Mouse (Mus musculus): ENCODE results near the gene Vmn1r53.
A peak's percentile ranks its signal among the peaks of the same experiment; 100 is the strongest.
"Not testable (repeated sequence)": the region's sequence is repeated elsewhere in the genome, so short reads cannot be mapped to it uniquely, and the experiment has no call there.

Vmn1r53 gene

DNA sequence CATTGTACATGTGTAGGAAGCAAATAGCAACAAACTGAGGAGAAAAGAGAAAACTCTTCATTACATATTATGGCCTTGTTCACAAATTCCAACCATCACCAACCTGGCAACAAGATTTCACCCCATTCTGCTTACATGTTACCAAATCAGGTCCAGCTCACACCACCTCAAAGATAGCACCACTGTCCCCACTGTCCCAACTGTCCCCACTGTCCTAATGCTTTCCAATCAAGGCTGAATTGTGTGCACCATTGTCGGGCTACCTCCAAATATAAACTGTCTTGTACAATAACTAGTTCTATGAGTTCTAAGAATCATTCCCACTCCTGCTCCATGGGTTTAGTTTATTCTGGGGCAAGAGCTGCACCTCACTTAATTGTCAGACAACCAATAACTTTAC lies at the start of gene Vmn1r53:
TSS of gene Vmn1r53 (minus strand) at position 101 of the 400 bp plus-strand sequence.
- DNase-seq = no peak

DNA sequence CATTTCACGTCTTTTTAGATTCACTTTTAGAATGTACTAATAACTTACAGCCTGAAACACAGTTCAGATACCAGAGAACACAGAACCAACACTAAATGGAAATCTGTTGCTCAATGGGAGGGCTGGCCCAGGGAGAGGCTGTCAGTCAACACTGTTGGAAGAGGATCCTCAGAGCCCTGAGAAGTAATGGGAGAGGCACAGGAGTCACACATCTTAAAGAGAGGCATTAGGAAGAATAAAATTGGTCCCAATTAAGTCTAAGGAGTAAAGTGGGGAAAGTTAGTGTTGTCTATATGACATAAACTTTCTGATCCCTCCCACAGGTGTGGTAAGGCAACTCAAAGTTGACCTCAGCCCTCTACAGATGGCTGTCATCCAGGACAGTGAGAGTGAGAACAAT lies 21.8 kb upstream of the Vmn1r53 start, which contains the start of gene Vmn1r54:
TSS of gene Vmn1r54 (plus strand) at position 301 of the 400 bp plus-strand sequence.
- DNase-seq = no peak

DNA sequence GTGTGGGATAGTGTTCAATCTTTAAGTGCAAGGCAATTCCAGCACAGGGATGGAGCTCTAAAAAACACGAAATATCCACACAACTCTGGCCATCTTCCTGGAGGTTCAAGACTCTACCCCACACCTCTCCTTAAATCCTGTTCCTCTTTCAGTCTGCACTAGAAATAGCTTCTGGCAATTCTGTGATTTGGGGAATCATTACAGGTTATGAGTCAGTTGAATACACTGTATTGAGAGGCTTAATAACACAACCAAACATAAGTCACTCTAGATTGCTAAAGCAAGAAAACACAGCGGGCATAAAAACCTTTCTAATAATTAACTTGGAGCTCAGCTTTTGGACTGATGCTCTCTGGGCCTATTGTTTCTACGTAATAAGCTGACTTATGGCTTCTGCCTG lies 19.8 kb upstream of the Vmn1r53 start:
- DNase-seq = no peak

DNA sequence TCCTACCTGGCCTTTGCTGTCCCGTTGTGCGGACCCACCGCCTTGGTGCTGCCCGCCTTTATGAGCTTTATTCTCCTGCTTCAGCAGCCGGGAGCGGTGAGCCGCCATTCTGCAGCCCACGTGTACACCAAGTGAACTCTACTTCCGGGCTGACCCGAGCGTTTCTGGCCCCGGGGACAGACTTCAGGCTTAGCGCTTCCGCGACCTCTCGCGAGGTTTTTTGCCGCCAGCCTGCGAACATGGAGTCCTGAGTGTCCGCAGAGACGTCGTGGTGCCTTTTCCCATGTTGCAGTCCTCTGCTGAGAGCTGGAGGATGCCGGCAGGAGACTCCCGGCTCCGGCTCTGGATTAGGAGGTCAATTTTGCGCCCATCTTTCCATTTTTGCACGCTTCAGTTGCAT lies 8.4 kb upstream of the Vmn1r53 start:
- DNase-seq = peak; percentile 2

DNA sequence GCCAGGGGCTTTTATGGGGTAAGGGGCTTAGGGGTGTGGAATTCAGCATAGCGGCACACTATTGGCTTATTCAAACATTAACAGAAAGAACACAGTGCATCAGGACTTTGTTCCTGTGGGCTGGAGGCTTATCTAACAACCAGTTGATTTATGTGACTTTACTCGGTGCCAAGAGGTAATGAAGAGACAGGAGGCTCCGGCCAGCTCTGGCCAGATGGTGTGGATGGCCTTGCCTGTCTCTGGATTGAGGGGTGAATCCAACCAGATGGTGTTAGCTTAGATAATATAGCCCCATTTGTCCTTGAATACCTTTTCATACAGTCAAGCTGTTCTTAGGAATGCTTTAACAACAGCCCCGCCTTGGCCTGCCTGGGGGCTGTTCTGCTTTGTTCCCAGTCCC lies 7.9 kb upstream of the Vmn1r53 start:
- not testable (repeated sequence) for DNase-seq

DNA sequence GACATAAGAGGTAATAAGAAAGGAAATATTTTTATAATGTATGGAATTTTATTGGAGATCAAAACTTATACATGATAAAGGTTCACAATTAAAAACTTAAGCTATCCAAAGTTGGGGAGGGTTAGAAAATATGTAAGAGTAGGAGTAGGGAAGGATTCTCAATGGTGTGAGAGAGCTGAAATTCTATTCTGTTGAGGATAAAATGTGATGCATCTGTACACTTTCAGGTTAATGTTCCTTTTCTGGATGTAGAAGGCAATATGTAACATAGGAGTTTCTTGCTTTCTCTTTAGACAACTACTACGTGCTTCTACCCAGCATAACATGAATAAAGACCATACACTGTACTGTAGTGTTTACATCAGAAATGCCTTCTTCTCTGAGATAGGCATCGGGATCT lies 21.7 kb downstream of the Vmn1r53 start, which contains the start of gene V1ra8:
TSS of gene V1ra8 (plus strand) at position 301 of the 400 bp plus-strand sequence.
- not testable (repeated sequence) for DNase-seq

DNA sequence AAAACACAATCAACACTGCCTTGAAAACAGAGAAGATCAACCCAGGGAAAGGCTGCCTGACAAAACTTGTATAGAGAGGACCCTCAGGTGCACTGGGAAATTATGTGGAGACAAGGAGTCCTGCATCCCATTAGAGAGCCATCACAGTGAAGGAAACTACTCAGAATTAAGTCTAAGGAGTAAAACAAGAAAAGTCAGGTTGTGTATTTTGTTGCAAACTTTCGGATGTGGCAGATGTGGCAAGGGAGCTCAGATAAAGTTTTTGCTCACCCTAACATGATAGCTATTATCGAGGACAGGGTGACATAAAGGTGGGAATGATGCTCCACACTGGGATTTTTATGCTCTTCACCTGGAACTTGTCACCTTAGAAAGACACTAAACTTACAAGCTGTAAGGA lies 49.7 kb downstream of the Vmn1r53 start, which contains the start of gene Vmn1r52:
TSS of gene Vmn1r52 (plus strand) at position 301 of the 400 bp plus-strand sequence.
- no peak for DNase-seq
